Mouse (Mus musculus): ENCODE measurements at regions not wholly inside any gene's neighbourhood (a gene's known extent, or its start where the extent isn't known, plus 50 kb on each side); places are given as distances from the start of the nearest gene placed in this dataset.

GRCm38 (mm10) chr12:7382455-7382854 lies 595.0 kb upstream of the Apob start:
- Histone ChIP-seq H3K27ac (replicated peaks; ENCODE audit: low read depth, low read length) (no peak overlapping the region), H3K4me1 (ENCODE audit: control insufficient read depth, insufficient read depth, insufficient read length, low read length) (no peaks in the 10 kb centered on the region), H3K4me3 (ENCODE audit: insufficient read depth, low read depth, low read length) (no peak overlapping the region)

GRCm38 (mm10) chr12:7403800-7404199 lies 573.6 kb upstream of the Apob start:
- H3K27ac ChIP-seq (replicated peaks; ENCODE audit: low read depth, low read length): no peak overlapping the region
- H3K4me3 ChIP-seq (ENCODE audit: insufficient read depth, low read depth, low read length): no peak overlapping the region
- no peaks in the 10 kb centered on the region for H3K4me1 ChIP-seq (ENCODE audit: control insufficient read depth, insufficient read depth, insufficient read length, low read length)

DNA sequence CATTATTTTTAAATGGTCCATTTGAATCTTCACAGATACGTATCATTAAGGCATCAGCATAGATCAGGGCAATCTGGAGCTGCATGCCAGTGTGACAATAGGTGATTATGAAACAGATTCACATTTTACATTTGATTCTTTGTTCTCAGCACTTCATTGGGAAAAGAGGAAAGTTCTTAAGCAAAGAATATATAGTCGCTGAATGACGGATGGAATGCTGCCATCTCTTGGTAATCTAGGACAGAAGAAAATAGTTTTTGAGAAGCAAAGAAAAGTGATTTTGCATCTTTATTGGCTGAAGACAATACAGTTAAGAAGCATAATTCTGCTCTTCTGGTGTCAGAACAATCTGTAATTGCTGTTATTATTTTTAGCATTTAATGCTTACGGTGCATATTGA lies 565.6 kb upstream of the Apob start:
- no peak overlapping the region for H3K4me3 ChIP-seq (ENCODE audit: insufficient read depth, low read depth, low read length)
- H3K27ac ChIP-seq (replicated peaks; ENCODE audit: low read depth, low read length): no peak overlapping the region
- H3K4me1 ChIP-seq (ENCODE audit: control insufficient read depth, insufficient read depth, insufficient read length, low read length): no peaks in the 10 kb centered on the region

DNA sequence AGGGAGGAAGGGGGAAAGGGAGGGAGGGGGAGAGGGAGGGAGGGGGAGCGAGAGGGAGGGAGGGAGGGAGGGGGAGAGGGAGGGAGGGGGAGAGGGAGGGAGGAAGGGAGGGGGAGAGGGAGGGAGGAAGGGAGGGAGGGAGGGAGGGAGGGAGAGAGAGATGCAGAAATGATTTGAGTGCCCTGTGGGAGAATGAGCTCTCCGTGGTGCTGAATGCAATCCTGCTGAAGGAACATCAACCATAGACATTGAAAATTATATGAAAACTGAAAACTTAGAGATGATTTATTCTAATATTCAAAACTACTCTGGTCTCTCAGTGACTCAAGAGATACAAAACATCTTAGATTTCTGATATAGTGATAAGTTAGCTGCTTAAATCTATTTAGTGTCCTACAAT lies 557.2 kb upstream of the Apob start:
- Histone ChIP-seq H3K4me3 (ENCODE audit: insufficient read depth, low read depth, low read length) (no peak overlapping the region), H3K27ac (replicated peaks; ENCODE audit: low read depth, low read length) (no peak overlapping the region), H3K4me1 (ENCODE audit: control insufficient read depth, insufficient read depth, insufficient read length, low read length) (no peaks in the 10 kb centered on the region)

GRCm38 (mm10) chr12:7421826-7422540 lies 555.5 kb upstream of the Apob start:
- Histone ChIP-seq H3K4me1 (ENCODE audit: control insufficient read depth, insufficient read depth, insufficient read length, low read length) (no peaks in the 10 kb centered on the region), H3K4me3 (ENCODE audit: insufficient read depth, low read depth, low read length) (no peak overlapping the region), H3K27ac (replicated peaks; ENCODE audit: low read depth, low read length) (no peak overlapping the region)

DNA sequence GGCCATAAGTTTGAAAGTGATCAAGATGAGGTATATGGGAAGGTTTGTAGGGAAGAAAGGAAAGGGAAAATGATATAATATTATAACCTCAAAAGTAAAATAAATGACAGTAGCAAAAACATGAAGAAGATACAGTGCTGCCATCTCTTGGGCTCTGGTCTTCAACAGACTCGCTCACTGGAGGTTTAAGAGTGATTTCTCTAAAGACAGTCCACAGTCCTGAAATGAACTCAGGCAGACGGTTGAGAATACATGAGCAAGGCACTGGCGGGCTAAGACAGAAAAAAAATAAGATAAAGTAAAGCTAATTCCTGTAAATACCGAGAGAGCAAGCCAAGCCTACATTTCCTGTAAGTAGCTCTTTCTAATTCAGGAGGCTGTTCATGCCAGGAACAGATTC lies 546.5 kb upstream of the Apob start:
- H3K4me3 ChIP-seq (ENCODE audit: insufficient read depth, low read depth, low read length): no peak overlapping the region
- H3K4me1 ChIP-seq (ENCODE audit: control insufficient read depth, insufficient read depth, insufficient read length, low read length): no peaks in the 10 kb centered on the region
- no peak overlapping the region for H3K27ac ChIP-seq (replicated peaks; ENCODE audit: low read depth, low read length)

GRCm38 (mm10) chr12:7445238-7445637 lies 532.2 kb upstream of the Apob start:
- no peaks in the 10 kb centered on the region for H3K4me1 ChIP-seq (ENCODE audit: control insufficient read depth, insufficient read depth, insufficient read length, low read length)
- H3K27ac ChIP-seq (replicated peaks; ENCODE audit: low read depth, low read length): no peak overlapping the region
- no peak overlapping the region for H3K4me3 ChIP-seq (ENCODE audit: insufficient read depth, low read depth, low read length)

DNA sequence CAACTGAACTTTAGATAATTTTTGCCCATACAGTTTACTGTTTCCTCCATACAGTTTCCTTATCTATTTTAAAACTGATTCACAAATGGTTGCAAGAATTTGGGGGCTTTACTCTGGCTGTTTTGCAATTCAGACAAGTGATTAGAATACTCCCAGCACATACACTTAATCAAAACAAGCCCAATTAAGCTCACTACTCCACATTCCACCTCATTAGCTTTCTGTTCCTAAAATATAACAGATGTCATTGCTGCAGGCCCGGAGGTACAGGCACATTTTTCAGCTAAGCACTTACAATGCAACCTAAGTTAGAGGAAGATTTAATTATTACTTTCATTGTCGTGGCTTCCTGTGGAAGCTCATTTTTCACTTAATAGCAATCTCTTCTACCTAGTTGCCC lies 526.9 kb upstream of the Apob start:
- no peak overlapping the region for H3K27ac ChIP-seq (replicated peaks; ENCODE audit: low read depth, low read length)
- H3K4me3 ChIP-seq (ENCODE audit: insufficient read depth, low read depth, low read length): no peak overlapping the region
- H3K4me1 ChIP-seq (ENCODE audit: control insufficient read depth, insufficient read depth, insufficient read length, low read length): no peaks in the 10 kb centered on the region

- Histone ChIP-seq H3K27ac (replicated peaks; ENCODE audit: low read depth, low read length) (no peak overlapping the region), H3K4me1 (ENCODE audit: control insufficient read depth, insufficient read depth, insufficient read length, low read length) (no peaks in the 10 kb centered on the region), H3K4me3 (ENCODE audit: insufficient read depth, low read depth, low read length) (no peak overlapping the region)
Measured at GRCm38 (mm10) chr12:7457036-7457435, 520.4 kb upstream of the Apob start.

GRCm38 (mm10) chr12:7457544-7457943 lies 519.9 kb upstream of the Apob start:
- H3K4me3 ChIP-seq (ENCODE audit: insufficient read depth, low read depth, low read length): no peak overlapping the region
- H3K27ac ChIP-seq (replicated peaks; ENCODE audit: low read depth, low read length): no peak overlapping the region
- no peaks in the 10 kb centered on the region for H3K4me1 ChIP-seq (ENCODE audit: control insufficient read depth, insufficient read depth, insufficient read length, low read length)

DNA sequence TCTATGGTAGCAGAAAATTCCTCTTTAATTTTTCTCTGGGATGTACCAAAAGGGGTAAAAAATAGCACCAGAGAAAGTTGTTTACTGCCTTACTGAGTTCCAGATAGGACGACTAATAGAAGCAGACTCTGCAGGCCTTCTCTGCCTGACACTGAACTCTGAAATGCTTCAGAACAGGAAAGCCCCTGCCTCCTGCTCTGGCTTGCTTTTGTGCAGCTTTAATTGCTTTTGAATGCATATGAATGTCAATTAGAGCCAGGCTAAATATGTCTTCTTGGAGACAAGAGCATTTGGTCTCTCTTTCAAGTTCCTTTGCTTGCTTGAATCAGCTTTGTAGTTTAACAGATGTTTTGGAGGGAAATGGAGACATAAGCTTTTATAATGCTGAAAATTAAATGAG lies 512.5 kb upstream of the Apob start:
- Histone ChIP-seq H3K4me3 (ENCODE audit: insufficient read depth, low read depth, low read length) (no peak overlapping the region), H3K27ac (replicated peaks; ENCODE audit: low read depth, low read length) (no peak overlapping the region), H3K4me1 (ENCODE audit: control insufficient read depth, insufficient read depth, insufficient read length, low read length) (no peaks in the 10 kb centered on the region)

DNA sequence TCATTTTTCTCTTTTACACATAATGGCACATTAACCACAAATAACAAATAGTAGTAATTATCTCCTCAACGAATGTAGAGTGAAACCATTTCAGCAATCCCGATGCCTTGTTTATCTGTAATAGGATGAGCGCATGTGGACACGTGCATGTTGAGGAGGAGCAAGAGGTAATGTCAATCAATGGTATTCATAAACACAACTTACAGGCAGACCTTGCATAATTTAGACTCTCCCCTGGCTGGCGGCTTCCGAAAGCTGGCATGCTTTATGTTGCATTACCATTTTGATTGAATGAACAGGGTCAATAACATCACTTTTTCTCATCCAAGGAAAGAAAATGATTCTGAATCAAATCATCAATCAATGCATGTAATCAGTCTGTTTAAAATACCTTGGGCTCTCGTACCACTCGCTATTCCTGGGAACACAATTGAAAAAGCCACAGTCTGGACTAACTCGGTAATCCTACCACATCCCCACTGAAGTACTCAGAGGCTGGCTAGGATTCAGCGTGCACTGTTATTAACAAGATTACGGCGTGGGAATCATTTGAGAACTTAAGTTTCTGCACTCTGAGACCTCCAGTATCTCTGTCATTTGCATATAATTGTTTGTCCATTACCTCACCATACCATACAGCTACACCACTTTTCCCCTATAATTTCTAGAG lies 464.7 kb upstream of the Apob start:
- H3K4me3 ChIP-seq (ENCODE audit: insufficient read depth, low read depth, low read length): no peak overlapping the region
- H3K27ac ChIP-seq (replicated peaks; ENCODE audit: low read depth, low read length): no peak overlapping the region
- no peaks in the 10 kb centered on the region for H3K4me1 ChIP-seq (ENCODE audit: control insufficient read depth, insufficient read depth, insufficient read length, low read length)

- Histone ChIP-seq H3K4me3 (ENCODE audit: insufficient read depth, low read depth, low read length) (no peak overlapping the region), H3K4me1 (ENCODE audit: control insufficient read depth, insufficient read depth, insufficient read length, low read length) (no peaks in the 10 kb centered on the region), H3K27ac (replicated peaks; ENCODE audit: low read depth, low read length) (no peak overlapping the region)
Measured at GRCm38 (mm10) chr12:7537389-7537788, 440.1 kb upstream of the Apob start.

DNA sequence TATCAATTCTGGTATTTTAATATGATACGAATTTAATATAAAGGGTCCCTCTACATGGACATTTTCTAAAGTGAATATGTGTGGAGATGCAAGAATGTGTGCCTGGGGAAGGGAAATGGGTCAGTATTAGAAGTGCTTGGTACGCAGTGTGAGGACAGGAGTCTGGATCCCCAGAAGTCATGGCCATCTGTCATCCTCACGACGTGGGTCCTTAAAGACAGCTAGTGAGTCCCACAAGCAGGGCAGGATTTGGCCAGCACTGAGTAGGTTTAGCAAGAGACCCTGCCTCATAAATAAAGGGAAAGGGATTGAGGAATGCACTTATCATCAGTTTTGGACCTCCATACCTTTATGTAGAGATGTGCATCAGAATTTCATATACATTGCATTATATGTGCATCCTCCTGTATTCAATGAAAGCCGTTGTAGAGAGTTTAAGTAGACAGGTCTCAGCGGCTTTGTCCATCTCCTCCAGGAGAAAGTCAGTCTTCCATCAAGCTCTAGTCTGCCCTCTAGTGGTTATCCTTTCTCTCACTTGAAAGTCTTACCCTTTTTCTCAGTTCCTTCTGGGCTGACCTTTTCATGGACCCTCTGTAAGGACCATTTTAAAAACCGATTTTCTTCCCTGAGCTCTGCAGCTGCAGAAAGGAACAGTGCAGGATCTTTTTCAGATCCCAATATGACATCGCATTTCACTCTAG lies 434.0 kb upstream of the Apob start:
- Histone ChIP-seq H3K4me3 (ENCODE audit: insufficient read depth, low read depth, low read length) (no peak overlapping the region), H3K4me1 (ENCODE audit: control insufficient read depth, insufficient read depth, insufficient read length, low read length) (no peaks in the 10 kb centered on the region), H3K27ac (replicated peaks; ENCODE audit: low read depth, low read length) (no peak overlapping the region)

DNA sequence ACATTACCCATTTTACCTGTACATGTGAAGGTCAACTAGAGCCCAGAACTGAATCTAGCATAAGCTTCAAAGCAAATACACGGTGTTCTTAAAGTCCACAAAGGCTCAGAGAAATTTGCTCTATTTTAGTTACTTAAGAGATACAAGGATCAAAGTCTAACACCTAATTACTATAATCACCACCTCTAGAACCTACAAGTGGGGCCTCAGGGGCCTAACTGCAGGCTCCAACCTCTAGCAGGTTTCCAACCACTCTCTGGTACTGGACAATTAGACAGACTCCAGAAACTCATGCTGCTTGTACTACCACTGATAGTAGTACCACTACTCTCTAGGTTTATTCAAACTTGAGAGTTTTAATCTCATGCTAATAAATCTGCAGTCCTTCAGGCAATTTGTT lies 428.7 kb upstream of the Apob start:
- Histone ChIP-seq H3K27ac (replicated peaks; ENCODE audit: low read depth, low read length) (no peak overlapping the region), H3K4me3 (ENCODE audit: insufficient read depth, low read depth, low read length) (no peak overlapping the region), H3K4me1 (ENCODE audit: control insufficient read depth, insufficient read depth, insufficient read length, low read length) (no peaks in the 10 kb centered on the region)

DNA sequence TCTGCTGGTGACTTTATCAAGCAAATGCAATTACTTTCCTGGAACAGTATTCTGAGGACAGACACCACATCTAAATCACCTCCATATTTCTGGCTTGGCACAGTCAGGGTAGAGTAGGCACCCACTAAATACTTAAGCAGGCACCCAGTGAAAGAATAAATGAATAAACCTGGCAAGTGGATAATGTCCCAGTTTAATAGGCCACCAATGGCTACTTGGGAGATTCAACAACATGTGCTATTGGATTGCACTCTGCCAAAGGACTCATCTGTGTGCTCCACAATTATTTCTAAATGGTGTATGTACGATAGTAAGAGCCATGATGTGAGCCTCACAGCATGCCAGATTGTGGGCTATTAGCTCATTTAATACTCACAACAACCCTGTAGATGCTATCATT lies 417.2 kb upstream of the Apob start:
- no peaks in the 10 kb centered on the region for H3K4me1 ChIP-seq (ENCODE audit: control insufficient read depth, insufficient read depth, insufficient read length, low read length)
- H3K27ac ChIP-seq (replicated peaks; ENCODE audit: low read depth, low read length): no peak overlapping the region
- no peak overlapping the region for H3K4me3 ChIP-seq (ENCODE audit: insufficient read depth, low read depth, low read length)

Measured in brown adipose tissue, adult 24 weeks (tissue).